Comparison of ENCODE assay signal across 16 mouse cellular contexts in genomic region chr10:82826516-82826915, GRCm38 (mm10). TPM values are rescaled to one million over a fixed set of nuclear protein-coding genes. Genes with fewer than 3 reads are reported as not detected.
DNase-seq lines count a peak whose midpoint lies in the region; ATAC-seq lines count a peak whose summit lies in the region.
"Had no signal": no experiment of that assay in that cellular context is flagged by ENCODE, and none has a peak within 500 bp of the region (broad histone marks: within the 10 kb centered on the region; RNA-seq: fewer than 3 reads in every experiment).

No protein-coding gene starts in this region.

- 65% methylated on average over 6 of the region's 6 CpGs for WGBS in forebrain, embryonic 11.5 days
- WGBS in forebrain, embryonic 10.5 days, result 68% methylated on average over 6 of the region's 6 CpGs
- 50% methylated on average over 6 of the region's 6 CpGs for WGBS in embryonic facial prominence, embryonic 14.5 days
- WGBS in intestine, embryonic 16.5 days, result 31% methylated on average over 6 of the region's 6 CpGs

- no peak overlapping the region for H3K4me2 ChIP-seq in forebrain, embryonic 11.5 days (ENCODE audit: low read depth, low read length, severe bottlenecking)
- H3K4me2 ChIP-seq in embryonic facial prominence, embryonic 14.5 days (ENCODE audit: low read depth, low read length), result no peak overlapping the region
- no peak overlapping the region for H3K4me2 ChIP-seq in intestine, embryonic 16.5 days (ENCODE audit: low read depth, low read length)
- H3K4me2 ChIP-seq: embryonic facial prominence, embryonic 13.5 days; heart, embryonic 13.5 days; kidney, embryonic 15.5 days; lung, embryonic 14.5 days had no signal

- no peaks in the 10 kb centered on the region for H3K36me3 ChIP-seq in forebrain, embryonic 11.5 days (ENCODE audit: control insufficient read depth, insufficient read depth, low read length)
- H3K36me3 ChIP-seq in forebrain, embryonic 10.5 days (replicated peaks), result no peaks in the 10 kb centered on the region
- H3K36me3 ChIP-seq in embryonic facial prominence, embryonic 14.5 days (ENCODE audit: control insufficient read depth, insufficient read depth, low read length), result no peaks in the 10 kb centered on the region
- H3K36me3 ChIP-seq in intestine, embryonic 16.5 days (ENCODE audit: control insufficient read depth, insufficient read depth, low read length), result no peaks in the 10 kb centered on the region
- H3K36me3 ChIP-seq: embryonic facial prominence, embryonic 13.5 days; heart, embryonic 13.5 days; kidney, embryonic 15.5 days had no signal

- H3K27me3 ChIP-seq in forebrain, embryonic 11.5 days (ENCODE audit: control insufficient read depth, insufficient read depth, low read length), result no peaks in the 10 kb centered on the region
- no peaks in the 10 kb centered on the region for H3K27me3 ChIP-seq in forebrain, embryonic 10.5 days (ENCODE audit: poor library complexity, severe bottlenecking)
- H3K27me3 ChIP-seq in embryonic facial prominence, embryonic 14.5 days (replicated peaks; ENCODE audit: control insufficient read depth, insufficient read depth, low read length), result 0 out of 2 replicates have a peak, but pooled peaks cover 3% of the 10 kb centered on the region
- H3K27me3 ChIP-seq in intestine, embryonic 16.5 days (replicated peaks; ENCODE audit: control insufficient read depth, insufficient read depth, low read length), result no peaks in the 10 kb centered on the region
- H3K27me3 ChIP-seq: embryonic facial prominence, embryonic 13.5 days; heart, embryonic 13.5 days; kidney, embryonic 15.5 days had no signal

- H3K27ac ChIP-seq in forebrain, embryonic 11.5 days (ENCODE audit: low read depth, low read length), result no peak overlapping the region
- no peak overlapping the region for H3K27ac ChIP-seq in forebrain, embryonic 10.5 days
- no peak overlapping the region for H3K27ac ChIP-seq in embryonic facial prominence, embryonic 14.5 days (replicated peaks; ENCODE audit: low read depth, low read length)
- no peak overlapping the region for H3K27ac ChIP-seq in intestine, embryonic 16.5 days (ENCODE audit: low read length)
- H3K27ac ChIP-seq: embryonic facial prominence, embryonic 13.5 days; heart, embryonic 13.5 days; kidney, embryonic 15.5 days had no signal

- ATAC-seq in forebrain, embryonic 11.5 days (replicated peaks; ENCODE audit: low FRiP score), result 0 out of 2 replicates have a peak, but pooled peaks have one; percentile 18
- peak; percentile 57; the same call in 1 of the 2 replicates for ATAC-seq in embryonic facial prominence, embryonic 14.5 days (ENCODE audit: low read depth)
- peak; percentile 50; the same call in 1 of the 2 replicates for ATAC-seq in intestine, embryonic 16.5 days

- no peak for DNase-seq in forebrain, embryonic 11.5 days (ENCODE audit: low spot score)
- no peak for DNase-seq in forebrain, embryonic 10.5 days (ENCODE audit: extremely low spot score, low spot score)
- peak; percentile 24 for DNase-seq in left cerebral cortex, postnatal 14 days (ENCODE audit: low spot score in 2 of 2)
- no peak for DNase-seq in left cerebral cortex, postnatal 10 days (ENCODE audit: extremely low spot score in 1 of 2, low spot score in 2 of 2)
- DNase-seq in embryonic facial prominence, embryonic 14.5 days (ENCODE audit: low spot score), result no peak
- DNase-seq in heart, postnatal 25 days (ENCODE audit: low spot score), result no peak
- DNase-seq in ovary, postnatal 14 days (ENCODE audit: low spot score), result no peak
- DNase-seq: adrenal gland, adult 2 months; cerebellum, postnatal 25 days; liver; lung, embryonic 14.5 days; thymus, adult 2 months had no signal

- intact Hi-C loops in left cerebral cortex, postnatal 14 days (cut with DNase I), result no loop called here
- intact Hi-C loops in left cerebral cortex, postnatal 10 days (cut with DNase I), result no loop called here
- intact Hi-C loops in heart, postnatal 25 days (cut with DNase I), result no loop called here

- no peak overlapping the region for H3K4me3 ChIP-seq in forebrain, embryonic 11.5 days (ENCODE audit: low read depth, low read length)
- no peak overlapping the region for H3K4me3 ChIP-seq in forebrain, embryonic 10.5 days
- no peak overlapping the region for H3K4me3 ChIP-seq in embryonic facial prominence, embryonic 14.5 days (ENCODE audit: low read depth, low read length)
- no peak overlapping the region for H3K4me3 ChIP-seq in intestine, embryonic 16.5 days (ENCODE audit: low read length)
- H3K4me3 ChIP-seq: embryonic facial prominence, embryonic 13.5 days; heart, embryonic 13.5 days; kidney, embryonic 15.5 days had no signal

- no peaks in the 10 kb centered on the region for H3K4me1 ChIP-seq in forebrain, embryonic 11.5 days (replicated peaks; ENCODE audit: control insufficient read depth, insufficient read depth, low read length)
- peaks cover 18% of the 10 kb centered on the region for H3K4me1 ChIP-seq in forebrain, embryonic 10.5 days
- H3K4me1 ChIP-seq in embryonic facial prominence, embryonic 14.5 days (ENCODE audit: control insufficient read depth, insufficient read depth, low read length), result no peaks in the 10 kb centered on the region
- H3K4me1 ChIP-seq in intestine, embryonic 16.5 days (ENCODE audit: control insufficient read depth, insufficient read depth, low read length), result no peaks in the 10 kb centered on the region
- H3K4me1 ChIP-seq: heart, embryonic 13.5 days; kidney, embryonic 15.5 days had no signal

- H3K9ac ChIP-seq in forebrain, embryonic 11.5 days (ENCODE audit: low read length), result no peak overlapping the region
- no peak overlapping the region for H3K9ac ChIP-seq in embryonic facial prominence, embryonic 14.5 days (ENCODE audit: low read depth, low read length)
- no peak overlapping the region for H3K9ac ChIP-seq in intestine, embryonic 16.5 days (ENCODE audit: low read depth, low read length)
- H3K9ac ChIP-seq: embryonic facial prominence, embryonic 13.5 days; heart, embryonic 13.5 days; kidney, embryonic 15.5 days; lung, embryonic 14.5 days had no signal

- no peaks in the 10 kb centered on the region for H3K9me3 ChIP-seq in forebrain, embryonic 11.5 days (ENCODE audit: control insufficient read depth, low read length)
- H3K9me3 ChIP-seq in forebrain, embryonic 10.5 days, result no peaks in the 10 kb centered on the region
- H3K9me3 ChIP-seq in embryonic facial prominence, embryonic 14.5 days (ENCODE audit: control insufficient read depth, low read length), result no peaks in the 10 kb centered on the region
- H3K9me3 ChIP-seq in intestine, embryonic 16.5 days (ENCODE audit: control insufficient read depth, low read length), result no peaks in the 10 kb centered on the region
- H3K9me3 ChIP-seq: embryonic facial prominence, embryonic 13.5 days; heart, embryonic 13.5 days; kidney, embryonic 15.5 days had no signal

RNA-seq across cellular contexts. Expression of gene Txnrd1, which starts 7.2 kb away (rescaled TPM):
- polyA plus RNA-seq in forebrain, embryonic 11.5 days (2014; fragmentation: Nextera tagmentation; extraction: Ambion mirVana), result 214 and 221 TPM in 2 replicates
- 196 and 200 TPM in 2 replicates for polyA plus RNA-seq in forebrain, embryonic 10.5 days (2016; fragmentation: Nextera tagmentation; extraction: Ambion mirVana)
- total RNA-seq in left cerebral cortex, postnatal 14 days (2021), result 10 to 100 TPM; 45.6 to 48.6 TPM
- 10 to 100 TPM; 49.7 to 65.9 TPM for total RNA-seq in left cerebral cortex, postnatal 10 days (2021)
- polyA plus RNA-seq in embryonic facial prominence, embryonic 14.5 days (2014; fragmentation: Nextera tagmentation; extraction: Ambion mirVana), result 85.0 and 98.9 TPM in 2 replicates
- 107 and 108 TPM in 2 replicates for polyA plus RNA-seq in intestine, embryonic 16.5 days (2015; fragmentation: Nextera tagmentation; extraction: Ambion mirVana)
- 10 to 100 TPM; 44.1 to 50.2 TPM for total RNA-seq in heart, postnatal 25 days (2021)

RNA-seq across cellular contexts. Expression of gene Eid3, which starts 39.9 kb away (rescaled TPM):
- polyA plus RNA-seq in forebrain, embryonic 11.5 days (2014; fragmentation: Nextera tagmentation; extraction: Ambion mirVana), result 0.89 and 1.0 TPM in 2 replicates
- 0.57 and 0.66 TPM in 2 replicates for polyA plus RNA-seq in forebrain, embryonic 10.5 days (2016; fragmentation: Nextera tagmentation; extraction: Ambion mirVana)
- total RNA-seq in left cerebral cortex, postnatal 14 days (2021), result 1 to 10 TPM; 1.1 to 2.2 TPM
- total RNA-seq in left cerebral cortex, postnatal 10 days (2021), result 1 to 10 TPM; 1.8 to 2.1 TPM
- polyA plus RNA-seq in embryonic facial prominence, embryonic 14.5 days (2014; fragmentation: Nextera tagmentation; extraction: Ambion mirVana), result 0.26 and 0.81 TPM in 2 replicates
- 0.20 and 0.23 TPM in 2 replicates for polyA plus RNA-seq in intestine, embryonic 16.5 days (2015; fragmentation: Nextera tagmentation; extraction: Ambion mirVana)
- total RNA-seq in heart, postnatal 25 days (2021), result 1 to 10 TPM in 1 of 2 experiments, under 1 TPM in 1; 0.57 to 1.3 TPM

Comparison
In these comparisons a context has a peak if more than half of its experiments do, and no peak if none do; other contexts are left out.
1. DNase-seq: peak in left cerebral cortex, postnatal 14 days (2 of 2); none in forebrain, embryonic 11.5 days (single experiment), forebrain, embryonic 10.5 days (single experiment), left cerebral cortex, postnatal 10 days (0 of 2), embryonic facial prominence, embryonic 14.5 days (single experiment), heart, postnatal 25 days (single experiment) and ovary, postnatal 14 days (single experiment).
2. Peak in every context shown above with its lines, with median percentiles within 50 percentile points of each other: ATAC-seq.